Mouse (Mus musculus) megakaryocyte-erythroid progenitor cell, adult 5-6 weeks (primary cell): Measurements from ENCODE around the gene Naga. TPM values are rescaled to one million over a fixed set of nuclear protein-coding genes. Genes with fewer than 3 reads are reported as not detected.

Source experiments
- total RNA-seq, 2 experiments: library from RNA; stranded (forward) in 1 of 2; stranded (reverse) in 1 of 2; fragments of 200-1000, 215-1000 nt in 1 of 2; fragments of >200 nt in 1 of 2; fragmentation: Nextera tagmentation in 1 of 2; gene quantifications; 2 replicates each; pipeline ENCODE4 v1.2.3; 2014 to 2017

Gene Naga
- total RNA-seq, 2 experiments from 2014 or later = 24.4 to 34.9 TPM

Other genes starting within 250 kb of the Naga start
- gene Ccdc134, start 211.0 kb downstream of the Naga start, total RNA-seq (2014; fragmentation: Nextera tagmentation) = 14.3 and 17.4 TPM in 2 replicates
- 11.8 and 17.4 TPM in 2 replicates for gene Ccdc134, start 211.0 kb downstream of the Naga start, total RNA-seq (2017)
- gene Srebf2, start 191.7 kb downstream of the Naga start, total RNA-seq (2014; fragmentation: Nextera tagmentation) = 41.0 and 43.3 TPM in 2 replicates
- gene Srebf2, start 191.7 kb downstream of the Naga start, total RNA-seq (2017) = 24.7 and 26.0 TPM in 2 replicates
- not detected in 2 replicates for gene Shisa8, start 126.1 kb downstream of the Naga start, total RNA-seq (2014; fragmentation: Nextera tagmentation)
- gene Shisa8, start 126.1 kb downstream of the Naga start, total RNA-seq (2017) = not detected in 2 replicates
- gene Tnfrsf13c, start 114.6 kb downstream of the Naga start, total RNA-seq (2014; fragmentation: Nextera tagmentation) = 0.49 and 1.2 TPM in 2 replicates
- gene Tnfrsf13c, start 114.6 kb downstream of the Naga start, total RNA-seq (2017) = 0.46 and 0.75 TPM in 2 replicates
- gene Cenpm, start 94.2 kb downstream of the Naga start, total RNA-seq (2014; fragmentation: Nextera tagmentation) = 20.7 and 53.8 TPM in 2 replicates
- 19.0 and 23.2 TPM in 2 replicates for gene Cenpm, start 94.2 kb downstream of the Naga start, total RNA-seq (2017)
- gene 1500009C09Rik, start 86.5 kb downstream of the Naga start, total RNA-seq (2014; fragmentation: Nextera tagmentation) = not detected in 2 replicates
- gene 1500009C09Rik, start 86.5 kb downstream of the Naga start, total RNA-seq (2017) = not detected in 2 replicates
- not detected in 2 replicates for gene Sept3, start 64.0 kb downstream of the Naga start, total RNA-seq (2014; fragmentation: Nextera tagmentation)
- 0.27 and 1.4 TPM in 2 replicates for gene Sept3, start 64.0 kb downstream of the Naga start, total RNA-seq (2017)
- 0.77 TPM in 1 of 2 replicates, not detected in the other for gene Wbp2nl, start 40.0 kb downstream of the Naga start, total RNA-seq (2014; fragmentation: Nextera tagmentation)
- gene Wbp2nl, start 40.0 kb downstream of the Naga start, total RNA-seq (2017) = not detected in 2 replicates
- 26.4 and 26.9 TPM in 2 replicates for gene Pheta2, start within 50 bp of the Naga start, total RNA-seq (2014; fragmentation: Nextera tagmentation)
- 21.3 and 24.9 TPM in 2 replicates for gene Pheta2, start within 50 bp of the Naga start, total RNA-seq (2017)
- 115 and 141 TPM in 2 replicates for gene Smdt1, start within 50 bp of the Naga start, total RNA-seq (2014; fragmentation: Nextera tagmentation)
- gene Smdt1, start within 50 bp of the Naga start, total RNA-seq (2017) = 40.8 and 61.0 TPM in 2 replicates
- gene Ndufa6, start 15.4 kb upstream of the Naga start, total RNA-seq (2014; fragmentation: Nextera tagmentation) = 273 and 274 TPM in 2 replicates
- 71.1 and 145 TPM in 2 replicates for gene Ndufa6, start 15.4 kb upstream of the Naga start, total RNA-seq (2017)
- gene Cyp2d22, start 41.3 kb upstream of the Naga start, total RNA-seq (2014; fragmentation: Nextera tagmentation) = 4.8 TPM in 1 of 2 replicates, not detected in the other
- gene Cyp2d22, start 41.3 kb upstream of the Naga start, total RNA-seq (2017) = 0.46 TPM in 1 of 2 replicates, not detected in the other
- gene Cyp2d11, start 55.1 kb upstream of the Naga start, total RNA-seq (2014; fragmentation: Nextera tagmentation) = not detected in 2 replicates
- not detected in 2 replicates for gene Cyp2d11, start 55.1 kb upstream of the Naga start, total RNA-seq (2017)
- not detected in 2 replicates for gene Cyp2d10, start 68.3 kb upstream of the Naga start, total RNA-seq (2014; fragmentation: Nextera tagmentation)
- gene Cyp2d10, start 68.3 kb upstream of the Naga start, total RNA-seq (2017) = not detected in 2 replicates
- gene Cyp2d9, start 94.5 kb upstream of the Naga start, total RNA-seq (2014; fragmentation: Nextera tagmentation) = not detected in 2 replicates
- gene Cyp2d9, start 94.5 kb upstream of the Naga start, total RNA-seq (2017) = not detected in 2 replicates
- gene Cyp2d12, start 216.1 kb upstream of the Naga start, total RNA-seq (2014; fragmentation: Nextera tagmentation) = not detected in 2 replicates
- gene Cyp2d12, start 216.1 kb upstream of the Naga start, total RNA-seq (2017) = not detected in 2 replicates